Mouse (Mus musculus) spleen, adult 18-20 months (tissue): ENCODE data around the gene Mpig6b.
"Not testable (repeated sequence)": the region's sequence is repeated elsewhere in the genome, so short reads cannot be mapped to it uniquely, and the experiment has no call there.

Source experiments
- DNase-seq, 2 experiments: peaks; one replicate each; pipeline ENCODE4 v3.0.0; 2022; ENCODE audit warnings: mixed read lengths in 2 of 2

Mpig6b gene

DNA sequence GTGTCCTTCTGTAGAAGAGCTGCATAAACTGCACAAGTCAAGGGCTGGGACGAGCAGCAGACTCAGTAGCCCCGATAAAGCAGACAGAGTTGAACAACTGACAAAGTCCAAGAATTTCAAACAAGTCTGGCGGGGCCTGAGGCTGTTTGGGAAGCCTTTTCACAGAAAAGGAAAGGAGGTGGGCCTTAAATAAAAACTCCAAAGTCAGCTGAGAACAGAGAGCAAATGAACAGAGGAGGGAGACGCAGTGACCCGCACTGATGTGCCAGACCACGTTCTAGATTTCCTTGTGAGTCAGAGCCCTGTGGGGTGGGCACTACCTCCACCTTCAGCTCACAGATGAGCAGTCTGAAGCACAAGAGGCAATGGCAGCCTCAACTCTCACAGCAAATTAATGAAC lies 31.1 kb downstream of the Mpig6b start:
- no peak for DNase-seq

DNA sequence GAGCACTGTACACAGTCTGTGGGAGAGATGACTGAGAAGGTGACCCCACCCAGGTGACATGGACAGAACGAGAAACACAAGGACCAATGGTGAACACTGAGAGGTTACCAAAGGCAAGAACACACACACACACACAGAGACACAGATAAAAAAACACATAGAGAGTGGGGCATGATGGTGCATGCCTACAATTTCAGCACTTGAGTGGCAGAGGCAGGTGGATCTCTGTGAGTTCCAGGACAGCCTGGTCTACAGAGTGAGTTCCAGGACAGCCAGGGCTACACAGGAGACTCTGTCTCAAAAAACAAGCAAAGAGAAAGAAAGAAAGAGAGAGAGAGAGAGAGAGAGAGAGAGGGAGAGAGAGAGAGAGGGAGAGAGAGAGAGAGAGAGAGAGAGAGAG lies 32.3 kb downstream of the Mpig6b start:
- not testable (repeated sequence) for DNase-seq

DNA sequence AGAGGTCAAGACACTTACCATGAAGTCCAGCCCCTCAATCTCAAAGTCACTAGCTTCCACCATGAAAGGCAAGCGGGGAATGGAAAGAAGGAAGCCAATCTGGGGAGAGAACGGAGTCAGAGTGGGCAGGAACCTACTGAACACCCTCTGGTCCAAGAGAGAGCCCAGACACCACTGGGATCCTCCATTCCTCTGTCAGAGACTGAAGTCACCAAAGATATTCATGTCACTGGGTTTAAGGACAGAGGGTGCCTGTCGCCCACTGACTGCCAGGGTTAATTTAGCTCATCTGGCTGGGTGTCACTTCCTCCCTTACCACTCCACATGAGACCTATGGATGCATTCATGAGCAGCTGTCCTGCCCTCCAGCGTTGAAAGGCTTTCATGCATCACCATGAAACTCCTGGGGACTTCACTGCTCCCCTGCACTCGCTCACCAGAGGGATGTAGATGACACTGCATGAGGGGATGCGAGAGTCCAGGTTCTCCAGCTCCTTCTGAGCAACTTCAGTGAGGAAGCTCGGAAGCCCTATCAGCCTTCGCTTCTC lies 33.6 kb downstream of the Mpig6b start:
- no peak for DNase-seq

DNA sequence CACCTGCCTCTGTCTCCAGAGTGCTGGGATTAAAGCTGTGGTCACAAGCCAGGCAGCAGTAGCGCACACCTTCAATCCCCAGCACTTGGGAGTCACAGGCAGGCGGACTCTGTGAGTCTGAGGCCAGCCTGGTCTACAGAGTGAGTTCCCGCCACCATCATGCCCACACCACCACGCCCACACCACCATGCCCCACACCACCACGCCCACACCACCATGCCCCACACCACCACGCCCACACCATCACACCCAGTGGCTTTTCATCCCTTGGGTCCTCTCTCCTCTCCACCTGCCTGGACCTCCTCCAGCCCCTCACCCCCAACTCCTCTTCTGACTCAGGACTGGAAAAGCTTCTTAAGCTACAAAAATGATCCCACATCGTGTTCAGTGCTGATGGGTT lies 34.1 kb downstream of the Mpig6b start:
- DNase-seq, result no peak

DNA sequence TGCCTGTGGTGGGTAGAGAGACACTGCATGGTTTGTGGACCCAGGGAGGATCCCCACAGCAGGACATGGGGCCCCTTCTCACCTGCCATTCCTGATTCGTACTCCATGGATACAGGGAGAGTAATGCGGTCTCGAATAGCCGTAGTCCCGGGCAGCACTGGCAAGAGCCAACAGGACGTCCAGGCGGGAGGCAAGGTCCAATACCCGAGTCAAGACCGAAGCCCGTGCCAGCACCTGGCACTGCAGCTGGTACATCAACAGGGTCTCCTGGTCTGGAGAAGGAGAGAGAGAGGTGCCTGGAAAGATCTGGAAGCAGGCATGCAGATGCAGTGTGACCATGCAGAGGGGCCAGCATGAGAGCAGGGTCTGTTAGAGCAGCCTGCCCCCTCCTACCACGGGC lies 34.7 kb downstream of the Mpig6b start:
- DNase-seq, result no peak

DNA sequence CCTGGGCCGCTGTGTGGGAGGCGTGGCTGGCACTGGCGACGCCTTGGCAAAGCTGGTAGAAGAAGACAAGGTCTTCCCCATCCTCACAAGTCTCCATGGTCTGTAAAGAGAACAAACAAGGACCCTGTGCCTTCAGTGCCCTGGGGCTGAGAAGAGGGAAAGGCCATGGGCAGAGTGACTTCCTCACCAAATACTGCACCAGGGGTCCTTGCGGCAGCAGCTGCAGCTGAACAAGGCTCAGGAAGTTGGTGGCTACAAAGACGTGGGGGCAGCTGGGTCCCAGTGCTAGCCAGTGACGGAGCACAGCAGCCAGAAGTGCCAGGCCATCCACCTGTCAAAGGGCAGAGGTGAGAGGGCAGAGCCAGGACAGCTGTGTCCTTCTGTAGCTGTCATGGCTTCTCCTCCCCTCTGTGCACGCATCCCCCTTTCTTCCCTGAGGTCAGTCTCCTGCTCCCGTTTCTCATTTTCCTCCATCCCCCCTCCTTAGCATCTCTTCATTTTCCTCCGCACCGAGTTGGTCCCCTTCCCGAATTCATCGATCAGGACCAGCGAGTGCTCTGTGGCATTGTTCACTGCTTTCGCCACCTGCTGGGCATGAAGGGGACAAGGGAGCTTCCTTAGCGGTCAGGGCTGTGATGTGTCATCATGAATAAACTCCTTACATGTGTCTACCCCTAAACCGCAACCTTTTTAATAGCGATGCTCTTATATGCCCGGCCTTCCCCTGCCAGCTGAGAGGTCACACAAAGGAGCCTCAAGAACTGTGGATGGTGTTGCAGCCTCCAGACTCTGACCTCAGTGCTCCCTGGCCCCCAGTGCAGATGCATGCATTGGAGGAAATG lies 36.1 kb downstream of the Mpig6b start:
- peak in 1 of 2 experiments; percentile 50 for DNase-seq

GRCm38 (mm10) chr17:35028315-35028714 lies 37.7 kb downstream of the Mpig6b start:
- DNase-seq, result no peak

GRCm38 (mm10) chr17:35027277-35028068 lies 38.5 kb downstream of the Mpig6b start, which contains the start of gene Sapcd1:
TSS of gene Sapcd1 (minus strand) at chr17:35028016.
- no peak for DNase-seq

DNA sequence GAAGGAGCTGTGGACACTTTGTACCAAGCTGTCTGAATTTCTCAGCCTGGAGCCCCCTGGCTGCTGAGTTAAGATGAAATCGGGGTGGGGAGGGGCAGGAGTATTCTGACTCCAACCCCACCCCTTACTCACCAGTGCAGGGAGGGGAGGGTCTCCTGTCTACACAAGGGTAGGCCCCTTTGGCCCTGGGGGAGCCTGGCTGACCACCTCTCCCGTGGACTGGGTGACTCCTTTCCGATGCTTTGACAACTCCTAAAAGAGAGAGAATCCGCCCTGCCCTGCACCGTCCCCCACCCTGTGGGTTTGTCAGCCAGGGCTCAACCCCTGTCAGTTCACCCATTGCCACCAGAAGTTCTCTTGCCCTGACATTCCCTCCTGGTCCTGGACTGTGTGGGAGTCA lies 39.8 kb downstream of the Mpig6b start:
- DNase-seq, result no peak

GRCm38 (mm10) chr17:35024691-35025488 lies 41.1 kb downstream of the Mpig6b start:
- no peak for DNase-seq

DNA sequence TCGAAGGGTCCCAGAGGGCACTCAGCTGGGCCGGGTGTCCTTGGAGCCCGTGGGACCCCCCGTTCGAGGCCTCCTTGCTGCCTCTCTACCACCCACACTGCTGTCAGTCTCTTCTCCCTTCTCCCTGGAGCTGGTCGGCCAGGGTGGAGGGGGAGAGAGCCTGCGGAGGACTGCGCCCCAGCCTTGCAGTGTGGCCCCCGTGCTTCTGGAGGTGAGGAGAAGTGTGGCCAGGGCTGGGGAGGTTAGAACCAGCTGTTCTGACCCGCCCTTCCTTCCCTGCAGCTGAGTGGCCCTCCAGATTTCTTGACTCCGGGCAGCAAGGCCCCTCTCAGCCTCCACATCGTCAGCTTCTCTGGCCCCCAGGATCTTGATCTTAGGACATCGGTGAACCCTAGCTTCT lies 41.7 kb downstream of the Mpig6b start:
- DNase-seq, result no peak

- DNase-seq, result no peak
Observed at GRCm38 (mm10) chr17:35023756-35024155, 42.2 kb downstream of the Mpig6b start.

- DNase-seq, result no peak
Observed at GRCm38 (mm10) chr17:35023221-35023620, 42.8 kb downstream of the Mpig6b start.

DNA sequence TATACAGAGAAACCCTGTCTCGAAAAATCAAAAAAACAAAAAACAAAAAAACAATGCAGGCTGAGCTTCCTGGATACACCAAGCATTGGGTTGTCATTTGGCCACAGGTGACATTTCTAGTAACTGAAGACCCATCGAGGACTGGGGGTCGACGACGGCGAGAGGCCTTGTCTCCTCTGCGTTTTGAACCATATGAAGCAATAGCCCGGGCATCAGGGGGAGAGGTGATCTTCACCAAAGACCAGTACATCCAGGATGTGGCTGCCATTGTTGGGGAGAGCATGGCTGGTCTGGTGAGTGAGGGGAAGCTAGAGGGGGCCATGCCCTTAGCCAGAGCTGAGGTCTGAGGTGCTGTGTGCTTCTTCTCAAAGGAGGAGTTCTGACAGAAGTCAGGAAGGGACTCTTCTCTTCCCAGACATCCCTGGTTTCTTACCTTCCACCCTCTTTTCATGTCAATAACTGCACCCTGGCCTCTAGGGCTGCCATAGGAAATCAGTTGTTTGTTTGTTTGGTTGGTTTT lies 43.4 kb downstream of the Mpig6b start:
- no peak for DNase-seq

- DNase-seq, result no peak
Observed at GRCm38 (mm10) chr17:35021842-35022477, 44.0 kb downstream of the Mpig6b start.

DNA sequence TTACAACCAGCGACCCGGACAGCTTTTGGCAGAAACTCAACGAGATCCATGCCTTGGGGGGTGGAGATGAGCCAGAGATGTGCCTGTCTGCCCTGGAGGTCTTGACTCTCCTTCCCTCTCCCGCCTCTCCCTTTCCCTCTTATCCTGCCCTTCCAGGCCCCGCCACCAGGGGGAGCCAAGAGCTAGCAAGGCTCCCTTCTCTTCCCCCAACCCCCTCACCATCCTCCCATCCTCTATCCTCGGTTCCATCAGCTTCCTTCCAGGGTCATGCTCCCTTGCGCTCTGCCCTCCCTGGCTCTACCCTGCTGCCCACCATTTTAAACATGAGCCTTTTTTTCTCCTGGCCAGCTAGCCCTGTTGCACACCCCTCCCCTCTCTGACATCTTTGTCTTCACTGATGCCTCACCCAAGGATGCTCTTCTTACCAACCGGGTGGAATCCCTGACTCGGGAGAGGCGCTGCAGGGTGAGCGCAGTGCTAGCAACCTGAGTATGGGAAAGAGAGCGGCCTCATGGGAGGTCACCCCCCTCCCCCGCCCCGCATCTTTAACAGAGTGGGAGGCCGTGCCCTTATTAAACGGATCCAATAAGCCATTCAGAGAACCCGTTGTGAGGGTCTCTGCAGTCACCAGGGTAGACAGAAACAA lies 44.7 kb downstream of the Mpig6b start:
- peak; percentile 71 to 90 for DNase-seq

- DNase-seq, result no peak
Observed at GRCm38 (mm10) chr17:35020551-35020950, 45.4 kb downstream of the Mpig6b start.

GRCm38 (mm10) chr17:35019894-35020293 lies 46.1 kb downstream of the Mpig6b start:
- DNase-seq, result no peak

- no peak for DNase-seq
Observed at GRCm38 (mm10) chr17:35018171-35018570, 47.8 kb downstream of the Mpig6b start.

DNA sequence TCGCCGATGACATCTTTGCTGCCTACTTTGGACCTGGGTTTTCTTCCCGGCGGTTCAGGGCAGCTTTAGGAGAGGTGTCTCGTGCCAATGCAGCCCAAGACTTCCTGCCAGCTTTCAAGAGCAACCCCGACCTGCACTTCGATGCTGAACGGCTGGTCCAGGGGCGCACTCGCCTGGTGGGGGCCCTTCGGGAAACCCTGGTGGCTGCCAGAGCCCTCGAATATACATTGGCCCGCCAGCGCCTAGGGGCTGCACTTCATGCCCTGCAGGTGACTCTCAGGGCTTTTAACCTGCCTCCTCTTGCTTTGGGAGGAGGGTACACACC lies 48.3 kb downstream of the Mpig6b start:
- no peak for DNase-seq
